10 mouse cellular contexts compared by ENCODE assay signal in genomic region chr17:84004237-84004636, GRCm38 (mm10).
DNase-seq lines count a peak whose midpoint lies in the region; ATAC-seq and TF ChIP-seq lines count a peak whose summit lies in the region.
"Had no signal": no experiment of that assay in that cellular context is flagged by ENCODE, and none has a peak within 500 bp of the region (broad histone marks: within the 10 kb centered on the region; RNA-seq: fewer than 3 reads in every experiment).

No protein-coding gene starts in this region.

- H3K36me3 ChIP-seq in hindbrain, postnatal 0 days (ENCODE audit: insufficient read depth, low read length): no peaks in the 10 kb centered on the region
- no peaks in the 10 kb centered on the region for H3K36me3 ChIP-seq in hindbrain, embryonic 16.5 days (ENCODE audit: control insufficient read depth, insufficient read depth, low read length)
- H3K36me3 ChIP-seq in CH12.LX (replicated peaks in 1 of 2; ENCODE audit: control insufficient read depth in 1 of 2, insufficient read depth in 1 of 2, low read length in 1 of 2): no peaks in the 10 kb centered on the region
- H3K36me3 ChIP-seq in forebrain, postnatal 0 days (ENCODE audit: insufficient read depth): no peaks in the 10 kb centered on the region

- peak overlapping the region; percentile 26; the same call in 1 of the 2 replicates for H3K27ac ChIP-seq in hindbrain, postnatal 0 days
- no peak overlapping the region for H3K27ac ChIP-seq in hindbrain, embryonic 16.5 days (ENCODE audit: low read depth, low read length)
- peak overlapping the region; percentile 51 for H3K27ac ChIP-seq in CH12.LX (ENCODE audit: insufficient read depth, low read depth)
- H3K27ac ChIP-seq in forebrain, postnatal 0 days (ENCODE audit: low read depth, low read length): no peak overlapping the region
- H3K27ac ChIP-seq: layer of hippocampus, adult 2 months had no signal

- no peak overlapping the region for H3K9ac ChIP-seq in hindbrain, postnatal 0 days (replicated peaks; ENCODE audit: low read length)
- H3K9ac ChIP-seq in hindbrain, embryonic 16.5 days (ENCODE audit: low read depth, low read length): no peak overlapping the region
- peak overlapping the region; percentile 17; the same call in 1 of the 2 replicates for H3K9ac ChIP-seq in CH12.LX (ENCODE audit: insufficient read depth, low read depth)
- H3K9ac ChIP-seq in forebrain, postnatal 0 days: no peak overlapping the region

- no peak overlapping the region for H3K4me2 ChIP-seq in hindbrain, postnatal 0 days (ENCODE audit: low read depth, low read length)
- H3K4me2 ChIP-seq in hindbrain, embryonic 16.5 days (ENCODE audit: low read length): no peak overlapping the region
- H3K4me2 ChIP-seq in CH12.LX (ENCODE audit: insufficient read depth, low read depth, poor library complexity, severe bottlenecking): peak overlapping the region; percentile 41
- no peak overlapping the region for H3K4me2 ChIP-seq in forebrain, postnatal 0 days (ENCODE audit: low read depth)

- no peak for TF ChIP-seq CTCF in hindbrain, postnatal 0 days (IDR thresholded peaks at IDR 0.05; ENCODE audit: low read depth)
- TF ChIP-seq CTCF in CH12.LX (conservative IDR thresholded peaks at IDR 0.05 in 1 of 2, IDR thresholded peaks at IDR 0.05 in 1 of 2; ENCODE audit: low read depth in 2 of 2, low read length in 2 of 2): no peak
- TF ChIP-seq CTCF in forebrain, postnatal 0 days (IDR thresholded peaks at IDR 0.05; ENCODE audit: low read depth): no peak

- no peak for TF ChIP-seq EP300 in CH12.LX (IDR thresholded peaks at IDR 0.05; ENCODE audit: low read length)

- TF ChIP-seq RAD21 in CH12.LX (IDR thresholded peaks at IDR 0.05; ENCODE audit: low read depth, low read length): peak; percentile 1

- no peaks in the 10 kb centered on the region for H3K79me2 ChIP-seq in CH12.LX (replicated peaks; ENCODE audit: control insufficient read depth, extremely low read depth, insufficient read depth, poor library complexity, severe bottlenecking)

- H3K9me3 ChIP-seq in hindbrain, postnatal 0 days (ENCODE audit: low read length): no peaks in the 10 kb centered on the region
- H3K9me3 ChIP-seq in hindbrain, embryonic 16.5 days (ENCODE audit: control insufficient read depth, low read length): no peaks in the 10 kb centered on the region
- H3K9me3 ChIP-seq in CH12.LX (replicated peaks; ENCODE audit: low read length): no peaks in the 10 kb centered on the region
- H3K9me3 ChIP-seq in forebrain, postnatal 0 days (ENCODE audit: low read length): no peaks in the 10 kb centered on the region

- TF ChIP-seq POLR2A in CH12.LX (IDR thresholded peaks at IDR 0.05; ENCODE audit: low read depth, low read length): no peak

- no peak for DNase-seq in hindbrain, postnatal 0 days (ENCODE audit: low spot score)
- peak; percentile 83 for DNase-seq in CH12.LX (ENCODE audit: extremely low read depth)
- no peak for DNase-seq in retina, postnatal 1 day
- DNase-seq in testis, postnatal 14 days (ENCODE audit: low spot score): no peak
- DNase-seq in forebrain, postnatal 0 days: no peak
- DNase-seq: midbrain, embryonic 14.5 days had no signal

- no peak for ATAC-seq in hindbrain, postnatal 0 days
- ATAC-seq in hindbrain, embryonic 16.5 days: no peak
- peak; percentile 70 for ATAC-seq in granulocyte monocyte progenitor cell, adult 5-6 weeks (replicated peaks; ENCODE audit: poor library complexity, severe bottlenecking)
- ATAC-seq in neutrophil, adult 5-6 weeks (ENCODE audit: extremely low read depth, insufficient number of reproducible peaks, low FRiP score, poor library complexity, severe bottlenecking): peak; percentile 62
- ATAC-seq in forebrain, postnatal 0 days: no peak

- dilution Hi-C loops in CH12.LX (cut with MboI; ENCODE audit: extremely low pct_ligation_motif_present, extremely low pct_unique_long_range_greater_than_20kb, low sequenced_read_pairs): no loop called here

- no peaks in the 10 kb centered on the region for H3K4me1 ChIP-seq in hindbrain, postnatal 0 days (ENCODE audit: insufficient read depth, low read length)
- H3K4me1 ChIP-seq in hindbrain, embryonic 16.5 days (ENCODE audit: control insufficient read depth, insufficient read depth, low read depth, low read length): peaks cover 5% of the 10 kb centered on the region; the same call in 1 of the 2 replicates
- peaks cover 14 to 37% of the 10 kb centered on the region in 2 experiments for H3K4me1 ChIP-seq in CH12.LX (ENCODE audit: control insufficient read depth in 1 of 2, insufficient read depth in 2 of 2)
- H3K4me1 ChIP-seq in forebrain, postnatal 0 days (ENCODE audit: insufficient read depth): no peaks in the 10 kb centered on the region

- WGBS in hindbrain, postnatal 0 days: 33% methylated on average over 6 of the region's 6 CpGs
- WGBS in hindbrain, embryonic 16.5 days: 39% methylated on average over 6 of the region's 6 CpGs
- 30% methylated on average over 6 of the region's 6 CpGs for WGBS in forebrain, postnatal 0 days

- H3K4me3 ChIP-seq in hindbrain, postnatal 0 days (ENCODE audit: low read length): no peak overlapping the region
- H3K4me3 ChIP-seq in hindbrain, embryonic 16.5 days (ENCODE audit: low read length): no peak overlapping the region
- H3K4me3 ChIP-seq in CH12.LX (replicated peaks in 1 of 3; ENCODE audit: low read depth in 2 of 3, low read length in 2 of 3, poor library complexity in 1 of 3): no peak overlapping the region
- no peak overlapping the region for H3K4me3 ChIP-seq in forebrain, postnatal 0 days (ENCODE audit: low read depth, low read length)
- H3K4me3 ChIP-seq: layer of hippocampus, adult 2 months had no signal

- no peaks in the 10 kb centered on the region for H3K27me3 ChIP-seq in hindbrain, postnatal 0 days (ENCODE audit: insufficient read depth, low read length)
- H3K27me3 ChIP-seq in hindbrain, embryonic 16.5 days (replicated peaks; ENCODE audit: control insufficient read depth, insufficient read depth, low read length): no peaks in the 10 kb centered on the region
- H3K27me3 ChIP-seq in CH12.LX (replicated peaks): no peaks in the 10 kb centered on the region
- H3K27me3 ChIP-seq in forebrain, postnatal 0 days (ENCODE audit: insufficient read depth, low read length): no peaks in the 10 kb centered on the region

- in situ Hi-C loops in CH12.LX (cut with MboI; ENCODE audit: low pct_ligation_motif_present, low pct_unique_long_range_greater_than_20kb, low sequenced_read_pairs): no loop called here

TF ChIP-seq in CH12.LX, 34 proteins besides CTCF, POLR2A, EP300 and RAD21:
- TF ChIP-seq CHD2 (IDR thresholded peaks at IDR 0.05; ENCODE audit: low read length) (peak; percentile 71), SIN3A (IDR thresholded peaks at IDR 0.05; ENCODE audit: low read length) (0 out of 2 replicates have a peak, but pooled peaks have one; percentile 1), TBP (conservative IDR thresholded peaks at IDR 0.05; ENCODE audit: low read depth, low read length) (0 out of 2 replicates have a peak, but pooled peaks have one; percentile 6), ETS1 (conservative IDR thresholded peaks at IDR 0.05; ENCODE audit: low read depth, low read length) (peak; percentile 35; the same call in 1 of the 2 replicates), MEF2A (IDR thresholded peaks at IDR 0.05; ENCODE audit: borderline replicate concordance, low read depth, low read length) (0 out of 2 replicates have a peak, but pooled peaks have one; percentile 26), IRF4 (IDR thresholded peaks at IDR 0.05; ENCODE audit: low read depth, low read length) (peak; percentile 71; the same call in 1 of the 2 replicates), JUN (IDR thresholded peaks at IDR 0.05; ENCODE audit: insufficient read depth, low read depth, low read length) (no peak), KAT2A (IDR thresholded peaks at IDR 0.05; ENCODE audit: insufficient replicate concordance, low read length) (no peak), TCF12 (IDR thresholded peaks at IDR 0.05; ENCODE audit: low read depth, low read length) (peak; percentile 70; the same call in 1 of the 2 replicates), BHLHE40 (IDR thresholded peaks at IDR 0.05; ENCODE audit: low read depth, low read length) (peak; percentile 65), ELF1 (IDR thresholded peaks at IDR 0.05; ENCODE audit: low read depth, low read length) (peak; percentile 25; the same call in 1 of the 2 replicates), USF1 (IDR thresholded peaks at IDR 0.05; ENCODE audit: low read depth, low read length) (no peak)

Comparison
In these comparisons a context has a peak if more than half of its experiments do, and no peak if none do; other contexts are left out.
1. H3K27ac ChIP-seq: peak in hindbrain, postnatal 0 days (single experiment) and CH12.LX (single experiment); none in hindbrain, embryonic 16.5 days (single experiment) and forebrain, postnatal 0 days (single experiment).
2. ATAC-seq: peak in granulocyte monocyte progenitor cell, adult 5-6 weeks (single experiment) and neutrophil, adult 5-6 weeks (single experiment); none in hindbrain, postnatal 0 days (single experiment), hindbrain, embryonic 16.5 days (single experiment) and forebrain, postnatal 0 days (single experiment).